Mouse (Mus musculus) ES-E14 (cell line): ENCODE measurements around the gene Rasip1. TPM values are rescaled to one million over a fixed set of nuclear protein-coding genes. Genes with fewer than 3 reads are reported as not detected.

Source experiments
- DNase-seq: peaks from one replicate; pipeline ENCODE4 v3.0.0-alpha.2; 2013; ENCODE audit warnings: low read depth, low spot score
- H3K27ac ChIP-seq: 2 replicates; pipeline ENCODE4 v1.5.1; 2012; ENCODE audit warnings: low read depth, mild to moderate bottlenecking, low read length, moderate library complexity, mixed read lengths; ENCODE audit not compliant: poor library complexity, insufficient read depth, severe bottlenecking
- H3K36me3 ChIP-seq: 2 replicates; pipeline ENCODE4 v1.6.1; 2012; ENCODE audit warnings: mild to moderate bottlenecking, low read length, moderate library complexity, mixed read lengths; ENCODE audit not compliant: control insufficient read depth, poor library complexity, insufficient read depth, severe bottlenecking
- H3K4me1 ChIP-seq, 2 experiments: fragments of 150-350 bp in 1 of 2; sonication (generic) in 1 of 2; 2 replicates each; pipeline ENCODE4 v1.6.1; 2012; ENCODE audit warnings: low read length in 2 of 2, mild to moderate bottlenecking in 1 of 2, mixed read lengths in 1 of 2; ENCODE audit not compliant: control insufficient read depth in 2 of 2, insufficient read depth in 2 of 2, poor library complexity in 1 of 2
- H3K4me3 ChIP-seq, 2 experiments: fragments of 150-350 bp in 1 of 2; sonication (generic) in 1 of 2; 2 replicates each; pipeline ENCODE4 v1.5.1; 2012; ENCODE audit warnings: low read length in 2 of 2, low read depth in 1 of 2, mild to moderate bottlenecking in 1 of 2, mixed read lengths in 1 of 2; ENCODE audit not compliant: insufficient read depth in 1 of 2, poor library complexity in 1 of 2, severe bottlenecking in 1 of 2
- H3K9ac ChIP-seq: 2 replicates; pipeline ENCODE4 v1.6.1; 2012; ENCODE audit warnings: low read depth, mild to moderate bottlenecking, low read length, mixed read lengths; ENCODE audit not compliant: poor library complexity, insufficient read depth, severe bottlenecking
- H3K9me3 ChIP-seq: fragments of 150-350 bp; sonication (generic); 2 replicates; pipeline ENCODE4 v1.6.1; 2012; ENCODE audit warnings: low read depth, mild to moderate bottlenecking, low read length; ENCODE audit not compliant: control insufficient read depth, insufficient read depth
- CHD2 ChIP-seq: IDR thresholded peaks from 2 replicates; pipeline ENCODE4 v1.6.1; 2014; ENCODE audit warnings: mild to moderate bottlenecking, low read depth, low read length, inconsistent platforms
- HCFC1 ChIP-seq: IDR thresholded peaks from 2 replicates; pipeline ENCODE4 v1.6.1; 2012; ENCODE audit warnings: low read length, inconsistent platforms, borderline replicate concordance; ENCODE audit not compliant: insufficient read depth
- MAFK ChIP-seq: IDR thresholded peaks from 2 replicates; pipeline ENCODE4 v1.6.1; 2014; ENCODE audit warnings: mild to moderate bottlenecking, low read depth, low read length, inconsistent platforms; ENCODE audit not compliant: insufficient read depth
- ZC3H11A ChIP-seq: IDR thresholded peaks from 2 replicates; pipeline ENCODE4 v1.6.1; 2012; ENCODE audit warnings: low read depth, mild to moderate bottlenecking, inconsistent platforms, low read length, borderline replicate concordance
- ZNF384 ChIP-seq: IDR thresholded peaks from 2 replicates; pipeline ENCODE4 v1.6.1; 2012; ENCODE audit warnings: low read depth, low read length, inconsistent platforms
- in situ Hi-C, 2 experiments: fragments of 600-800 bp; cut with MboI; formaldehyde crosslinking; loops; one replicate each; pipeline ENCODE4 v1.15.1; 2025; ENCODE audit warnings: low sequenced_read_pairs in 2 of 2, inconsistent platforms in 1 of 2; ENCODE audit not compliant: unreplicated experiment in 2 of 2
- total RNA-seq: library from RNA; depleted of rRNA; stranded (reverse); fragments of 300-350 nt; gene quantifications from 2 replicates; pipeline ENCODE4 v1.2.3, GENCODE M21; 2012; rRNA removed

The Rasip1 gene
- 5.3 and 8.6 TPM in 2 replicates for total RNA-seq

GRCm38 (mm10) chr7:45627261-45627660, at the start of gene Rasip1:
Gene Rasip1, plus strand, starts transcription at chr7:45627488.
- Histone ChIP-seq H3K4me3 (peak within 1 kb of the TSS; percentile 70 to 83; a peak in 3 of 4 replicates), H3K36me3 (no peaks in the 10 kb centered on the region), H3K9me3 (no peaks in the 10 kb centered on the region), H3K27ac (no peak within 1 kb of the TSS), H3K9ac (peak within 1 kb of the TSS; percentile 77), H3K4me1 (peaks cover 0 to 11% of the 10 kb centered on the region in 2 experiments; a peak in 1 of 4 replicates)
- no peak for TF ChIP-seq MAFK
- in situ Hi-C loops: no loop called here
- no peak for DNase-seq

- H3K27ac ChIP-seq: no peak overlapping the region
- no peak overlapping the region for H3K4me3 ChIP-seq
- TF ChIP-seq MAFK (no peak), ZNF384 (no peak), HCFC1 (no peak), ZC3H11A (no peak), CHD2 (no peak)
- no peak overlapping the region for H3K9ac ChIP-seq
- H3K36me3 ChIP-seq: peaks cover 23% of the 10 kb centered on the region; the same call in 1 of the 2 replicates
- H3K4me1 ChIP-seq: peaks cover 0 to 4% of the 10 kb centered on the region in 2 experiments; a peak in 1 of 4 replicates
- in situ Hi-C loops: no loop called here
- no peaks in the 10 kb centered on the region for H3K9me3 ChIP-seq
- DNase-seq: no peak
Measured at GRCm38 (mm10) chr7:45585923-45586322, 41.4 kb upstream of the Rasip1 start.

GRCm38 (mm10) chr7:45587631-45588592, 39.4 kb upstream of the Rasip1 start:
- DNase-seq: no peak
- H3K4me1 ChIP-seq: peaks cover 1 to 4% of the 10 kb centered on the region in 2 experiments; a peak in 1 of 4 replicates
- no peak overlapping the region for H3K27ac ChIP-seq
- in situ Hi-C loops: no loop called here
- no peak overlapping the region for H3K4me3 ChIP-seq
- TF ChIP-seq HCFC1: no peak
- TF ChIP-seq CHD2: no peak
- no peak for TF ChIP-seq ZC3H11A
- no peak for TF ChIP-seq MAFK
- no peak for TF ChIP-seq ZNF384
- H3K9ac ChIP-seq: no peak overlapping the region
- peaks cover 23% of the 10 kb centered on the region; the same call in 1 of the 2 replicates for H3K36me3 ChIP-seq
- no peaks in the 10 kb centered on the region for H3K9me3 ChIP-seq

GRCm38 (mm10) chr7:45589173-45589572, 38.1 kb upstream of the Rasip1 start:
- peaks cover 23% of the 10 kb centered on the region; the same call in 1 of the 2 replicates for H3K36me3 ChIP-seq
- no peak overlapping the region for H3K27ac ChIP-seq
- peak overlapping the region; percentile 27 to 28; a peak in 3 of 4 replicates for H3K4me3 ChIP-seq
- peaks cover 2 to 4% of the 10 kb centered on the region in 2 experiments; a peak in 1 of 4 replicates for H3K4me1 ChIP-seq
- H3K9ac ChIP-seq: no peak overlapping the region
- peak; percentile 96 for DNase-seq
- H3K9me3 ChIP-seq: no peaks in the 10 kb centered on the region
- no peak for TF ChIP-seq CHD2
- TF ChIP-seq HCFC1: peak; percentile 98
- no peak for TF ChIP-seq ZNF384
- no peak for TF ChIP-seq MAFK
- peak; percentile 83 for TF ChIP-seq ZC3H11A
- in situ Hi-C loops: no loop called here
